Mouse (Mus musculus) adrenal gland, postnatal 14 days (tissue): ENCODE results near the gene Slc24a3. TPM values are rescaled to one million over a fixed set of nuclear protein-coding genes. Genes with fewer than 3 reads are reported as not detected.

Experiments
- DNase-seq: peaks from one replicate; pipeline ENCODE4 v3.0.0; 2021; ENCODE audit warnings: mixed read lengths
- total RNA-seq: library from RNA; stranded (reverse); gene quantifications from 2 replicates; pipeline ENCODE4 v1.2.3, GENCODE M21; 2021

Slc24a3 gene
- total RNA-seq, 1 experiment from 2014 or later, result 40.6 TPM

DNA sequence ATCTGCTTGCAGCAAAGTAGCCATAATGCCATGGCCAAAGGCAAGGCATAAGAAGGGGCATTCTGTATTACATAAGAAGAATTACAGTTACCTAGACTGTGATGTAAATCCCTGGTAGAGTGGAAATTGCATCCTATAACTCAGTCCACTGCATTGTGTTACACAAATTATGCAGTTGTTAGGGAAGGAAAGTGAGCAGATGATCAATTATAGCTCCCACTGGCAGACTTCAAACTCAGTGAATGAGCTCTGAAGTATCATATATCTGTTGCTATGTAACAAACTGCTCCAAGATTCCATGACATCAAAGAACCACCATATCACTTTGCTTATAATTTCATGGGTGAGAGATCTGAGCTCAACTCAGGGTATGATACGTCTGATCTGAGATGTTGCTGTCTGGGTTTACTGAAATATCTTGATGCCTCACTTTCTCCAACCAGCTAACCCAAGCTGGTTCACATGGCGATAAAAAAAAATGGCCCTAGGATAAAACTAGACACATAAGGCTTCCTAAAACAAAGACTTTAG lies 387.2 kb downstream of the Slc24a3 start:
- no peak for DNase-seq

DNA sequence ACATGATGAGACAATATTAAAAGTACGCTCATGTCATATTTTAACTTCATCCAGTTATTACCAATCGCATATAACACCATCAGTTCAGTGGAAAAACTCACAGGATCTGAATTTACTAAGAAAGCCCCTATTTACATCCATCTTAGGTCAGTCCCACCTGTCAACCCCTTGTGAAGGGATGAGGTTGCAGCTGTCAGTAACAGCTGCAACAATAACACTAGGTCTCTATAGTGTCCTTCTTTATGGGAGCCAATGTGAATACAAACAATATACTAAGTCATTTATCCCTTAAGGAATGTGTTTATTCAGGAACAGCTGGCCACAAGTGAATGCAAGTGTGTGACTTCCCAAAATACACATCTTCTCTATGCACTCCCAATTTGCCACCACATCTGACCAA lies 388.2 kb downstream of the Slc24a3 start:
- DNase-seq, result no peak

DNA sequence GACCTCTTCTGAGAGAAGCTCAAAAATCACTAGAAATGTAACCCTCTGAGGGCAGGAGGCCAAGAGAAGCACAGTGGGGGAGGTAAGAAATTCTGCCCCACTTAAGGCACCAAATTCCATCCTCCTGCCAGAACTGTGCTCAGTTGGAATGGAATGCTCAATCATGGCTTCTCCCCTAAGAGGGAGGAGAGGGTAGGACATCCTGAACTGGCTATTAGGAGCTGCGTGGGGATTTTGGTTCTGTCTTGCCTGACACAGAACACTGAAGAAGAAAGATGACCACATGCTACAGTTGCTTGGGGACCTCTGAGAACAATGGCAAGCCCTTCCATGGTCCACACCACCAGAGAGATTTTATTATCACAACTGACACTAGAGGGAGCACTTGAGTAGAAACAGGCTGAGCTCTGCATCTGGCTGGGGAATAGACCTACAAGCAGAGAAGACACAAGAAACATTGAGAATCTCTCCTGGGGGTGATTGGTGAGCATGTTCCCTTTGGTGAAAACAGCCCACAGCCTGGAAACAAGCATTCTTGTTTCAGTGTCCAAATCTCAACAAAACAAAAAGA lies 389.9 kb downstream of the Slc24a3 start:
- DNase-seq, result peak; percentile 50

DNA sequence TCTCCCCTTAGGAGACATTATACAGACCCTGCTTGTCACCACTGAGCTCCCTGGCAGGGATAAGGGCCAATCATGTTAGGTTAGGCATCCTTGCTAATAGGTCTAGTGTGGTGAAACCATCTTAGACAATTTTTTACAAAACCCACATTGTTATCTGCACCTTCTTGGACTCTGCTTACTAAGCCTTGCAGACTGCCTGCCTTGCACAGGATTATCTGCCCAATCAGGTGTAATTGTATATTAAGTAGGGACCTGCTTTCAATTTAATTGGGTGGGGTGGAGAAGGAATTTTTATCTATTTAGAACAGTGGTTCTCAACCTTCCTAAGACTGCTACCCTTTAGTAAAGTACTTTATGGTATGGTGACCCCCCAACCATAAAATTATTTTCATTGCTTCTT lies 394.9 kb downstream of the Slc24a3 start:
- no peak for DNase-seq

DNA sequence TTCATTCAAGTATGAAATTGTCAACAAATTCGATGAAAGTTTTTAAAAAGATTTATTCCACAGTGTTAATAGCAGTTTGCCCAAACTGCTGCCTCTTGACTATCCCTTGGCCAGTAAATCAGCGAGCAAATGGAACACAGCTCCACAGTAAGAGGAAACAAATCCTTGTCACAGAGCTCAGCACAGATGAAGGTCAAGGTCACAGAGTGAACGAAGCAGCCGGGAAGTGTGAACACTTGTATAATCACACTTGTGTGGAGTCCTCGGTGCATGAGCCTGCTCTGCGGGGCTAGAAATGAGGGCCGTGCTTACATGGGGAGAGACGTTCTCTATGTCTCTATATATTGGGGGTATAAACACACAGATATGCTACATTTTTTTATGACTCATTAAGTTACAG lies 397.0 kb downstream of the Slc24a3 start:
- DNase-seq, result peak; percentile 62

DNA sequence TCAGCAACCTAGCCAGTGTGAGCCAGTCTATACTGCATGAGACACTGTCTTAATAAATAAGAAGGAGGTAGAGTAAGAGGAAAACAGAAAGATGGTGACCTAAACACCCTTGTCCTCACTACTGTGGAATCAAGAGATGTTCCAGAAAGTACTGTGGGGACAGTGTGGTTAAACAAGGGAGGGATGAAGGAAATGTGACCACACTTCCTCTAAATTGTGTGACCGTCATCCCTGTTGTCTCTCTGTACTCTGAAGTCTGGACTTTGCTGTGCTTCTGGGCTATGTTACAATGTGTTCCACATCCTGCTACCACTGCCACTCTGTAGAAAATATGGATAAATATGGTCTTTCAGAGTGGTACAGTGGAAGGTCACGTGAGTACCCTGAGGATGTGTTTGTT lies 399.4 kb downstream of the Slc24a3 start:
- DNase-seq, result no peak

DNA sequence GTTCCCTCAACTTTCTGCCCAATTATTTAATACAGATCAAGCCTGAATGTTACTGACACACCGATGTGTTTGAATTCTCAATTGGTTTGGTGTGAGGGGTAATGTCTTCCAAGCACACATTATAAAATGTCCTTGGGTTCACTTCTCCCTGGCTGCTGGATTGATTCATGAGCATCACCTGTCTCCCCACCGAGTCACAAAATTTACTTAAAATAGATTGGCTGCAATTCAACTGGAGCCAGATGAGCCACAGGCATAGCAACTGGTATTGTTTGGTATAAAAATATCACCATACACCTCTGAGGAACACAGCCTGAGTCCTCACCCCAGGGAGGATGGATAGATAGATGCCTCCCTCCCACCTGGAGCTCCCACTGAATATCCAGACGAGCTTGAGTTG lies 404.4 kb downstream of the Slc24a3 start:
- DNase-seq, result no peak

DNA sequence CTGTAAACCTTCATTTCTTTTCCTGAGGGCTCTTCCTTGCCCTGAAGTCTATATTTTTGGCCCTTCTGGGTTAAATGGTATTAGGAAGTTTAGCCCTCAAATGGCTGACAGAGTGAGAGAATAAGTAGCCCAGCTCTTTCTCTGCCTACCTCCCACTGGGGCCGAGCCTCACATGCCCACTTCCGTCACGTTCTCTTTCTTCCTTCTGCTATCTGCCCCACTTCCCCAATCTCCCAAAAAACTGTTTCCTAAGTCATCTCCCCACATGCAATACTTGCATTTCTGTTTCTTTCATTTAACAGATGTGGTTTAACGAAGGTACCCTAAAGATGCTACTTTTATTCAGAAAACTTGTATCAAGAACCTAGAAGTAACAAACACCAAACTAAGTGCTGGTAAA lies 406.6 kb downstream of the Slc24a3 start:
- DNase-seq, result no peak

DNA sequence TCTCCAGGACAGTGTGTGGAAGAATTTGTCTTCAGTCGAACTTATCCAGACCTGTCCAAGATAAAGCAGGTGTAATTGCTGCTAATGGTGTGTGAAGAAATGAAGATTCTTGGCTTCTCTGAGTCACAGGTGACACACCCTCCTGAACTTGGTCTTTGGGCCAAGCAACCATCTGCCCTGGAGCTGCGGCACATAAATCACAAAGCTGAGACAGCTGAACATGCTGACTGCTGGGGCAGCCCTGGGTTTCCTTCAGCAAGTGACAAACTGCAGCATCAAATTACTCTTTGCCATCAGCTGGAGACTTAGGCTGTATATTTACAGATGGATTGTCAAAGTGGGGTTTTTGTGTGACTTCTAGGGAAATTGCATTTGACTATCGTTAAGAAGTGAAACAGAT lies 415.5 kb downstream of the Slc24a3 start:
- DNase-seq, result no peak

DNA sequence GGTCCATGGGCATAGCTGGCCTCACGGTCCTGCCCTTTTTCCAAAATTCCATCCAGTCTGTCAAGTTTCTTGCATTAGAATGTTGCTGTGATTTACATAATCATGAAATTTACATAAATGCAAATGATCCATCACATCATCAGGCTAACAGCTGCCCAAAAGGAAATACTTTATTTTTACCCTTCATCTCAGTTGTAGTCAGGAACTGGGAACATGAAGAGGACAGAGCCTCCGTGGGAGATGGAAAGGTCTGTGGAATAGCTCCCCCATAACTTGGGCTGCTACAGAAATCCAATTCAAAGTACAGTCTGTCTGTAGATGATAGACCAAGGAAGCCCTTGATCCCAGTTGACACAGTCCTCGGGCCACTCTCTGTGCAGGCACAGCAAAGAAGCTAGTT lies 417.9 kb downstream of the Slc24a3 start:
- DNase-seq, result no peak

DNA sequence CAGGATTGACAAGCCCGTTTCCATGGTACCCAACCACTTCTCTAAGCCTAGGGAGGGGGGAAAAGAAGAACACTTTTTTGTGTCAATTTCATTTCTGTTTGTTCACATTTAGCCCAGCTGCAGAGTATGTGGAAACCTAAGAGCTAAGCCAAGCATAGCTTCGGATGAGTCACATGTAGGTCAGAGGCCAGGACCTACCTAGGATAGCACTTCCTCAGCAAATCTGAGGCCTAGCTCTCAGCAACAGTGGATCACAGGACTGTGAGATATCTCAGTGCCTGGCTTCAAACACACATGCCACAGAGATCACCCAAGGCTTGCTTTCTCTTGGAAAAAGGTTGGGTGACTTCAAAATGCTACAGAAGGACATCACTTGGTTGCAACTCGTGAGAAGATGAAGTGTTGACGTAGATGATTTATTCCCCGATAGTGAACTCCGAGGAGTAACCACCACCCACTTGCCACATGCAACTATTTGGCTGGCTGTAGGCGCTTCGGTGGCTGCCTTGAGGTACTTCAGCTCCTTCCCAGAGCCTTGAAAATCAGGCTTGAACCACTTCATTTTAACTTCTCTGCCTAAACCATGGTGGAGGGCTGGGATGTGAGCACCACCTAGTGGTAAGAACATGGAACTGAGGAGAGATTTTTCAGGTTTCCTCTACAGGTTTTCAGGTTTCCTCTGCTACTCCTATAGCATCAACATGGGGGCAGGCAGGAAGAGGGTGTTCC lies 420.6 kb downstream of the Slc24a3 start:
- DNase-seq, result peak; percentile 73

DNA sequence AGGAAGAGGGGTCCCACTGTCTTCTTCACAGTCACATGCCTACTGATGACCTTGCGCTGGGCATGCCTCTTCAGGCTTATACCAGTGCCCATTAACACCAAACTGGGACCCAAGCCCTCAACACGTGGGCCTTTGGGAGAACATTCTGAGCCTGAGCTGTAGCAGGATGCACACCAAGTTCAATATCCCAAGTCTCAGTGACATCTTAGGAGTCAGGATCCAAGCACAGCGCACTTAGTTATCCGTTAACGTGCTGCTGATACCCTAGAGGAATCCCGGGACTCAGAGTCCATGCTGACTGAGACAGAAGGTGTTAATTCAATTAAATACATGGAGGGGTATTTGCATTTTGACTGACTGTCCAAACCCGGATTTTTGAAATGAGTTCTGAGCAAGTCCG lies 424.3 kb downstream of the Slc24a3 start:
- no peak for DNase-seq

DNA sequence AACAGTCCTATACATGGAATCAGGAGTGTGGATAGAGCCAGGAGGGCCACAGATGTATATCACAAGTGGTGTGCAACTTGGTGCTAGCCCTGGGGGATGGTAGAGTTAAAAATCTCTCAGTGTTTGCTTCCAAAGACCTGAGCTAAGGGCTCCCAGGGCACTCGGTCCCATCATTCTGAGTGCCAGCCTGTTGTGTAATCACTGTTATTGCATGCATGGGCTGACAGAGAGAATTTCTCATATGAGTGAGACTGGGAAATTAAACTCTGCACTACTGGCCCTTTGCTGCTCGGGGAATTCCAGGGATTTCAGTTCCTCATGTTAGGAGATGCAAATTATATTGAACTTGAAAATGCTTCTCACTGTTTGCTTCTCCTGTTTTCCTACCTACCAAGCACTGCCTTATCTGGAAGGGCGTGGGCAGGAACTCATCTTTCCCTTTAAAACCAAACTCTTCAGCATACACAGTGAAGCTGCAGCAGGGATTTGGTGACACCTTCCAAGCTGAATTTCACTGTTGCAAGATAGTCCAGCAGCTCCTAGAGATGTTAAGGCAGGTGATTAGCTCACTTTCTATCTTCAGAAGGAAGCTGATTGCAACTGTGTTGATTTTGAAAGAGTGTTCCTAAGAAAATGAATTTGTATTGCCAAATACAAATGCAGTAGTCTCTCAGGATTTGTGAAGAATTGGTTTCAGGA lies 426.2 kb downstream of the Slc24a3 start:
- peak; percentile 63 for DNase-seq

DNA sequence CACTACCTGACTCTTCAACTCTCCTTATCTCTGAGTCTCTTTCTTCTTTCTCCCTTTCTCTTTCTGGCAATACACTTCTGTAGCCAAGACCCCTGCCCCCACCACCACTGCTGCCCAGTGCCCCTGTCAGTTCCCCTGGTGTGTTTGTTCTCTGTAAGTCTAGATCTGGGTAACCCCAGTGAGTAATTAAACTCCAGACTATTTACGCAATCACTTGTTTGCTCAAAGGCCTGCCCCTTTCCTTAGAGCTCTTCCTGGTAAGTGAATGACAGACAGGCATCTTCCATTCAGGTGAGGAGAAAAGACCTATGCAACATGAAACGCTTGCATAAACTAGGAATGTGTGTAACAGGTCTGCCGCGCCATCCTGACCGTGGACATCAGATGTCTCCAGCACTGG lies 430.3 kb downstream of the Slc24a3 start:
- DNase-seq, result no peak

DNA sequence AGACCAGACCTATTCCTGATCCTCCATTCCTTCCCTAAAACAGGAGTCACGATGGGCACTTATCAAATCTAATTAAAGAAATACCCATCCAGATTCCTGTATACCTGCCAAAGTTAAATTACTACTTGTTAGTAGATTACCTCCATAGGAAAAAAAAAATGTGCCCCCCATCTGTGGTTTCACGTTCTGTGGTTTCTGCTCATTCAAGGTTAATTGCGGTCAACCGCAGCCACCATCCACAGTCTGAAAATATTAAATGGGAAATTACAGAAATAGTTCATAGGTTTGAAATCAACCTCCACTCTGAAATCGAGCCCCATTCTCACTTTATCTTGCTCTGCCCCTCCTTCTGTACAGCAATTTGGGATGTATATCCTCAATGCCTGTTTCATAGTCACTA lies 440.3 kb downstream of the Slc24a3 start:
- DNase-seq, result no peak

DNA sequence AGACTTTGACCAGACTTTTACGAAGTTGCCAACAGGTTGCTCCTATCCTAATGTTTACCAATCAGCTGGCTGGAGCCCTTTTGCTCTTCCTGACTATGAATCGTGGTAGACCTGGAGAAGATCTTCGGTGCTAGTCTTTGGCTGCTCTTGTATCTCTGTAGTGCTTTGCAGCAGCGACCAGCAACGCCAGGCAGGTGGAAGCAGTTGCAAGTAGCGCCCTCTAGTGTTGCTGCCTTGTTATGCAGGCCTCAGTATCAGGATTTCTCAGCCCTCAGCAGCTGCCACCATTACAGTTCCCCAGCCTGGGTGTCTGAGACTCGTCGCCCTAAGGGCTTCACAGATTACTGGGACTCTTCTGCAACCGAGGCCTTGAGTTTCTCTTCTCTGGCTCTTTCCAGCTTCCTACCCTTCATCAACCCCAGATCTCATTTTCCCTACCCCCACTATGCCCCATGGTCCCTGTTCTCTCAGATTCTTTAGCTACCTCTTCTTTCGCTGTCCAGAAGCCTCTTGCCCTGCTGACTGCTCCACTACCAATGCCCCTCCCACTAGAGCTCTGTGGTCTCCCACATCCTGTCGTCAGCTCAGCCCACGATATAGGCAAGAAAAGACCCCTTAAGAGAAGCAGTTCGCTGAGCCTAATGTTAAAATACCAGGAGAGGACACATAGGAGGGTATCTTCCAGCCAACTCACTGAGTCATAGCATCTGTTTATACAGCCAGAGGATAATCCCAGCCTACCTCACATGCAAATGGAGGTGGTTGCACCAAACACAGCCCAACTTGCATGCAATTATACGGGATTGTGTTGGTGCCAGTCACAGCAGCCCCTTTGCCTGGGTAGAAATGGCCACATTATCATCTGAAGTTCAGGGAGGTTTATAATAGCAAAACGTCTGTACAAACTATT lies 443.5 kb downstream of the Slc24a3 start:
- peak; percentile 58 for DNase-seq

DNA sequence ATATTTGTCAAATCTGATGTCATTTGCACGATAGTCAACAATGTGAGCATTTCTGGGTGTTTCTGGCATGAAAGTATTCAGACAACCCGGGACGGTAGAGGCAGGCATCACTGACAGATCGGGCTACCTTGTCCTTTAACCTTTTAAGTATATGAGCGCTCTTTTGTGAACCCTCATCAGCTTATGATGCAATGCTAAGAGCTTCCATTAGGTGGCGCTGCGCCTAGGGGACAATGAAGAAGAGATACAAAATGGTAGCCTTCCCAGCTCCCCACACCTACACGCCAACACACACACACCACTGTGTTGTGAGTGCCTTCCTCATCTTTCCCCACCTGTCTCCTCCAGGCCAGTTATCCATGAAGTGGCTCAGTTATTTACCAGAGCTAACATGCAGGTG lies 445.4 kb downstream of the Slc24a3 start:
- DNase-seq, result peak; percentile 57

DNA sequence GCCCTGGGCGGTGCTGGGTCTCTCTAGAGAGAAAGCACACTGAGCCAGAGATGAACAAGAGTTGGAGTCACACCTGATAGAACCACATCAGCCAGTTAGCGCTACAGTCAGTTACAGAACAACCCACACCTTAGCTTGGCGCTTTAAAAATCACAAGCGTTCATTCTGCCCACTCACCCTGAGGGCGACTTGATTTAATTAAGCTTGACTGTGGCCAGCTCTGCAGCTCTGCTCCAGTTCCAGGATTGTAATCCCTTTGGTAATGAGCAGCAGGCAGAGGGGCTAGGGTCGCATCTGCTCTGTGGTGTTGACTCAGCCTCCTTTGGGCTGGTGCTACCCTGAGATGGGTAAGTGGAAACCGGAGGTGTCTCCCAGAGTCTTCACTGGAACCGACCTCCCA lies 446.2 kb downstream of the Slc24a3 start:
- DNase-seq, result no peak

DNA sequence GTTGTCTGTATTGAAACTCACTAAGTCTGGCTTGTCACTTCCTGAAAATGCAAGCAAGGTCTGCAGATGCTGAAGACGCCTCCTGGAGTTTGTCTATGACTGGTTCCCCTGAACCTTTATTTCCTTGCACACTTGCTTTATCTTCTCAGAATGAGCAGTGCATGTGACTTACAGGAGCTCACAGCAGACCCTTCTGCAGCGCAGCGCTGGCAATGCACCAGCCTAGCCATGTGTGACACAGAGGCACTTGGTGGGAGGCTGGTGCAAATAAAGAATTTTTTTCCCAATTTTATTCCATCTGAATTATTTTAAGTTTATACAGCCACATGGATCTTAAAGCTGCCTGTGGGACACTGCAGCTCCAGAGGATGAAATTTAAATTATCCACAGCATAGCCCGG lies 452.1 kb downstream of the Slc24a3 start:
- no peak for DNase-seq

DNA sequence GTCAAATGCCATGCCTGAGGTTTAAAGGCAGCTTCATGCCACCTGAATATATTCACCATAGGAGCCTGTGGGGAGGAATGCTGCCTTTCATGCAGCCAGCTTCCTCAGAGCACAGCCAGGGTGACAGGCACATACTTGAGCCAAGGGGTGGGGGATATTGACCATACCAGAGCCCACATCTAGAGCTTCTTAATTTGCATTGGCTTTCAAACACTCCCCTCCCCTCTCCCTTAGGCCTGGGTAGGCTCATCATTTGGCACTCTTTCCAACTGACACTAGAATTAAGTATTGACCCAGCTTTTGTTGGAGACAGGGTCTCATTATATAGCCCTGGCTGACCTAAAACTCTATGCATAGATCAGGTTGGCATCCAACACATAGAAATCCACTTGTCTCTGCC lies 453.2 kb downstream of the Slc24a3 start:
- no peak for DNase-seq

DNA sequence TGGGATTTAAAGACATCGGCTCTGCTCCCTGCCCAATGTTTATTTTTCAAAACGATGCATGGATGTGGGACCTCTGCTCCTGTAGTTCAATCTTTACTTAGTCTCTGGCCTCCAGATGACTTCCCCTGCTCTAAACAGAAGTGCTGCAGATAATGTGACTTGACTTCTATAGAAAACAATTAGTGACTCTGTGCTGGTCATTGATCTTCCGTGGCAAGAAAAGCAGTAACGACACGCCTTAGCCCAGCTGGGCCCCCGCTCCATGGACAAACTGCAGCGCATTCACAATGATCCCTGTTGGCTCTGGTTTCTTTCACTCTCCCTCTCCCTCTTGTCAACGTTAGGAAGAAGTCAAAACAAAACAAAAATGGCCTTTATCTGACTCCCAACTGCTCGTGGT lies 453.6 kb downstream of the Slc24a3 start:
- DNase-seq, result no peak

DNA sequence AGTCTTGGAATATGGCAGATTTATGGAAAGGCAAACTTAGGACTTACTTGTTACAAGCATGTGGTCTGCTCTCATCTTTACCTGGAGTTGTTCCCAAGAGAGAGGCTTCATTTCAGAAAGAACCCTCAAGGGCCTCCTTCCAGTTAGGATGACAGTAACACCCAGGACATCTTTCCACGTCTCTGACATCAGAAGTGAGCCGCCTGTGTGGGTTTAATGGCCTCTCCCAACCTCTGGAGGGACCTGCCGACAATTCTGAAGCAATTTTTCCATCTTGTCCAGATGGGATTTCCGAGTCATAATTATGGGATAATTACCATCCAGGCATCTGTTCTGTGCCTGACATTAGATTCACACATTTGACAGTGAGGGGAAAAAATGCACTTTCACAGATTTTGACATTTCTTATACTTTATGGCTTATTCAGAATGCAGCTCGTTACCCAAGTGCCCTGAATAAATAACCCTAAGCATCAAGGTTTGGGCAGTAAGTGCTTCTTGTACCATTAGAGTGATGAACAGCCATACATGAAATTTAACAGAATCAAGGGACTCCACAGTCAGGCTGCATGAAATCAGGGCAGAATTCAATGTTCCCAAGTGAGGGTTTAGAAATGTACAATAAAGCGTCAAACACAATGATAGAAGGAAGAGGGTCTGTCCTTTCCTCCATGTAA lies 463.7 kb downstream of the Slc24a3 start:
- no peak for DNase-seq
